Mouse (Mus musculus): ENCODE measurements around the gene BC024978. TPM values are rescaled to one million over a fixed set of nuclear protein-coding genes. Genes with fewer than 3 reads are reported as not detected.

BC024978 gene
- polyA plus RNA-seq, 1 experiment from 2014 or later: 4.3 TPM

- DNase-seq (ENCODE audit: low spot score): no peak
- peak overlapping the region; percentile 98 for H3K27ac ChIP-seq (replicated peaks)
- 0 out of 2 replicates have a peak, but pooled peaks cover 2% of the 10 kb centered on the region for H3K9me3 ChIP-seq
- no peaks in the 10 kb centered on the region for H3K27me3 ChIP-seq (replicated peaks; ENCODE audit: low read depth, poor library complexity, severe bottlenecking)
- peaks cover 54% of the 10 kb centered on the region for H3K36me3 ChIP-seq (replicated peaks)
- peaks cover 58% of the 10 kb centered on the region for H3K4me1 ChIP-seq
- peak overlapping the region; percentile 82 for H3K4me3 ChIP-seq
- 74% methylated on average over 23 of the region's 23 CpGs for WGBS
Observed at GRCm38 (mm10) chr7:27165007-27165655, 30.4 kb upstream of the BC024978 start.

- no peak for DNase-seq (ENCODE audit: low spot score)
- H3K4me3 ChIP-seq: peak overlapping the region; percentile 82
- H3K27ac ChIP-seq (replicated peaks): peak overlapping the region; percentile 98
- H3K9me3 ChIP-seq: 0 out of 2 replicates have a peak, but pooled peaks cover 2% of the 10 kb centered on the region
- peaks cover 55% of the 10 kb centered on the region for H3K4me1 ChIP-seq
- 5% methylated on average over 8 of the region's 8 CpGs for WGBS
- H3K27me3 ChIP-seq (replicated peaks; ENCODE audit: low read depth, poor library complexity, severe bottlenecking): no peaks in the 10 kb centered on the region
- H3K36me3 ChIP-seq (replicated peaks): peaks cover 54% of the 10 kb centered on the region
Observed at GRCm38 (mm10) chr7:27165696-27166095, 29.9 kb upstream of the BC024978 start.

GRCm38 (mm10) chr7:27166229-27166613 is 29.4 kb upstream of the BC024978 start:
- DNase-seq (ENCODE audit: low spot score): peak; percentile 92
- Histone ChIP-seq H3K9me3 (0 out of 2 replicates have a peak, but pooled peaks cover 2% of the 10 kb centered on the region), H3K27me3 (replicated peaks; ENCODE audit: low read depth, poor library complexity, severe bottlenecking) (no peaks in the 10 kb centered on the region), H3K27ac (replicated peaks) (peak overlapping the region; percentile 98), H3K36me3 (replicated peaks) (peaks cover 54% of the 10 kb centered on the region), H3K4me1 (peaks cover 50% of the 10 kb centered on the region), H3K4me3 (peak overlapping the region; percentile 82)
- WGBS: under 1% methylated on average over 43 of the region's 43 CpGs

- peaks cover 44% of the 10 kb centered on the region for H3K4me1 ChIP-seq
- 0 out of 2 replicates have a peak, but pooled peaks cover 2% of the 10 kb centered on the region for H3K9me3 ChIP-seq
- no peaks in the 10 kb centered on the region for H3K27me3 ChIP-seq (replicated peaks; ENCODE audit: low read depth, poor library complexity, severe bottlenecking)
- H3K27ac ChIP-seq (replicated peaks): peak within 1 kb of the TSS; percentile 98
- DNase-seq (ENCODE audit: low spot score): peak; percentile 97
- H3K36me3 ChIP-seq (replicated peaks): peaks cover 54% of the 10 kb centered on the region
- 2% methylated on average over 61 of the region's 61 CpGs for WGBS
- H3K4me3 ChIP-seq: peak within 1 kb of the TSS; percentile 82
Observed at GRCm38 (mm10) chr7:27166614-27167474, 28.7 kb upstream of the BC024978 start, which contains the start of gene Egln2. Gene Egln2 (minus strand): TSS chr7:27166802.

GRCm38 (mm10) chr7:27167475-27168094 is 28.0 kb upstream of the BC024978 start:
- H3K36me3 ChIP-seq (replicated peaks): peaks cover 54% of the 10 kb centered on the region
- WGBS: 80% methylated on average over 11 of the region's 11 CpGs
- DNase-seq (ENCODE audit: low spot score): no peak
- no peaks in the 10 kb centered on the region for H3K27me3 ChIP-seq (replicated peaks; ENCODE audit: low read depth, poor library complexity, severe bottlenecking)
- H3K9me3 ChIP-seq: 0 out of 2 replicates have a peak, but pooled peaks cover 2% of the 10 kb centered on the region
- peak overlapping the region; percentile 82 for H3K4me3 ChIP-seq
- peak overlapping the region; percentile 98 for H3K27ac ChIP-seq (replicated peaks)
- peaks cover 42% of the 10 kb centered on the region for H3K4me1 ChIP-seq

GRCm38 (mm10) chr7:27168371-27168770 is 27.2 kb upstream of the BC024978 start:
- DNase-seq (ENCODE audit: low spot score): no peak
- 91% methylated on average over 5 of the region's 5 CpGs for WGBS
- peaks cover 34% of the 10 kb centered on the region for H3K4me1 ChIP-seq
- 0 out of 2 replicates have a peak, but pooled peaks cover 2% of the 10 kb centered on the region for H3K9me3 ChIP-seq
- no peak overlapping the region for H3K27ac ChIP-seq (replicated peaks)
- peaks cover 53% of the 10 kb centered on the region for H3K36me3 ChIP-seq (replicated peaks)
- H3K27me3 ChIP-seq (replicated peaks; ENCODE audit: low read depth, poor library complexity, severe bottlenecking): no peaks in the 10 kb centered on the region
- no peak overlapping the region for H3K4me3 ChIP-seq

- 94% methylated on average over 3 of the region's 3 CpGs for WGBS
Observed at GRCm38 (mm10) chr7:27170981-27171380, 24.6 kb upstream of the BC024978 start.

GRCm38 (mm10) chr7:27174496-27174895 is 21.1 kb upstream of the BC024978 start:
- no peaks in the 10 kb centered on the region for H3K9me3 ChIP-seq
- no peak overlapping the region for H3K4me3 ChIP-seq
- no peaks in the 10 kb centered on the region for H3K27me3 ChIP-seq (replicated peaks; ENCODE audit: low read depth, poor library complexity, severe bottlenecking)
- peaks cover 12% of the 10 kb centered on the region for H3K4me1 ChIP-seq
- H3K27ac ChIP-seq (replicated peaks): no peak overlapping the region
- DNase-seq (ENCODE audit: low spot score): no peak
- WGBS: 94% methylated on average over 15 of the region's 15 CpGs
- peaks cover 46% of the 10 kb centered on the region for H3K36me3 ChIP-seq (replicated peaks)

More at GRCm38 (mm10) chr7:27170981-27171380, 24.6 kb upstream of the BC024978 start:
- Histone ChIP-seq H3K27ac (replicated peaks) (no peak overlapping the region), H3K4me1 (peaks cover 9% of the 10 kb centered on the region), H3K36me3 (replicated peaks) (peaks cover 48% of the 10 kb centered on the region), H3K27me3 (replicated peaks; ENCODE audit: low read depth, poor library complexity, severe bottlenecking) (no peaks in the 10 kb centered on the region), H3K4me3 (no peak overlapping the region), H3K9me3 (0 out of 2 replicates have a peak, but pooled peaks cover 2% of the 10 kb centered on the region)
- DNase-seq (ENCODE audit: low spot score): no peak

GRCm38 (mm10) chr7:27174896-27175295 is 20.7 kb upstream of the BC024978 start:
- Histone ChIP-seq H3K27me3 (replicated peaks; ENCODE audit: low read depth, poor library complexity, severe bottlenecking) (no peaks in the 10 kb centered on the region), H3K4me1 (peaks cover 15% of the 10 kb centered on the region), H3K27ac (replicated peaks) (no peak overlapping the region), H3K4me3 (no peak overlapping the region), H3K9me3 (no peaks in the 10 kb centered on the region), H3K36me3 (replicated peaks) (peaks cover 45% of the 10 kb centered on the region)
- WGBS: 93% methylated on average over 7 of the region's 7 CpGs
- no peak for DNase-seq (ENCODE audit: low spot score)

GRCm38 (mm10) chr7:27177942-27178323 is 17.6 kb upstream of the BC024978 start:
- no peak for DNase-seq (ENCODE audit: low spot score)
- peak overlapping the region; percentile 79 for H3K4me3 ChIP-seq
- H3K4me1 ChIP-seq: peaks cover 15% of the 10 kb centered on the region
- peak overlapping the region; percentile 91 for H3K27ac ChIP-seq (replicated peaks)
- no peaks in the 10 kb centered on the region for H3K27me3 ChIP-seq (replicated peaks; ENCODE audit: low read depth, poor library complexity, severe bottlenecking)
- WGBS: 23% methylated on average over 4 of the region's 4 CpGs
- peaks cover 32% of the 10 kb centered on the region for H3K36me3 ChIP-seq (replicated peaks)
- H3K9me3 ChIP-seq: no peaks in the 10 kb centered on the region

GRCm38 (mm10) chr7:27178324-27179216 is 17.0 kb upstream of the BC024978 start, which contains the start of gene Rab4b:
Gene Rab4b (minus strand): TSS chr7:27178896.
- Histone ChIP-seq H3K4me3 (peak within 1 kb of the TSS; percentile 79), H3K36me3 (replicated peaks) (peaks cover 33% of the 10 kb centered on the region), H3K4me1 (peaks cover 15% of the 10 kb centered on the region), H3K27ac (replicated peaks) (peak within 1 kb of the TSS; percentile 91), H3K9me3 (no peaks in the 10 kb centered on the region), H3K27me3 (replicated peaks; ENCODE audit: low read depth, poor library complexity, severe bottlenecking) (no peaks in the 10 kb centered on the region)
- peak; percentile 99 for DNase-seq (ENCODE audit: low spot score)
- under 1% methylated on average over 53 of the region's 53 CpGs for WGBS

Measured in embryonic facial prominence, embryonic 10.5 days (tissue).